Mouse (Mus musculus): ENCODE data around the gene Ccdc78.

DNA sequence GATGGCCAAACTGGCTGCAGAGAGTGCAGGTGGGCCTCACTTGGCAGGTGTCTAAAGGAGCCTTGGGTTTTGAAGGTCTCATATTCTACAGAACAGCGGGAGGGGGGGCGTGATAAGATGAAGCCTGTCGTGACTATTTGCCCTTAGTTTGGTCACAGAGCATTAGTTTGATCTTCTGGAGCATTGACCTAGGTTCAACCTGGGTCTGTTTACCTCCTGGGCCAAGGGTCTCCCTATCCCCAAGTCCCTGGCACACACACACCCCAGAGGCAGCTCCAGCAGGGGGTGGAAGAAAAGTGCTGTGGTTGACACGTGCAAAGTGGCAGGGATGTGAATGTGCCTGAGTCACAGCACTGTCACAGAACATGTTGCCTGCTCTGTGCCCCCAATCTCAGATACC is 24.5 kb downstream of the Ccdc78 start:
- no peak for TF ChIP-seq TAL1 (IDR thresholded peaks at IDR 0.05; ENCODE audit: low read length)
- TF ChIP-seq GATA1 (IDR thresholded peaks at IDR 0.05; ENCODE audit: low read length): no peak

Measured in erythroblast, embryonic 14.5 days (primary cell).